Mouse (Mus musculus) forelimb bud, embryonic 11.5 days (tissue): ENCODE data around the gene 1700028J19Rik.
"Not testable (repeated sequence)": the region's sequence is repeated elsewhere in the genome, so short reads cannot be mapped to it uniquely, and the experiment has no call there.

Experiments used
- DNase-seq: peaks from one replicate; pipeline ENCODE4 v3.0.0-alpha.2; 2012; ENCODE audit warnings: low read depth, low spot score

Gene 1700028J19Rik

DNA sequence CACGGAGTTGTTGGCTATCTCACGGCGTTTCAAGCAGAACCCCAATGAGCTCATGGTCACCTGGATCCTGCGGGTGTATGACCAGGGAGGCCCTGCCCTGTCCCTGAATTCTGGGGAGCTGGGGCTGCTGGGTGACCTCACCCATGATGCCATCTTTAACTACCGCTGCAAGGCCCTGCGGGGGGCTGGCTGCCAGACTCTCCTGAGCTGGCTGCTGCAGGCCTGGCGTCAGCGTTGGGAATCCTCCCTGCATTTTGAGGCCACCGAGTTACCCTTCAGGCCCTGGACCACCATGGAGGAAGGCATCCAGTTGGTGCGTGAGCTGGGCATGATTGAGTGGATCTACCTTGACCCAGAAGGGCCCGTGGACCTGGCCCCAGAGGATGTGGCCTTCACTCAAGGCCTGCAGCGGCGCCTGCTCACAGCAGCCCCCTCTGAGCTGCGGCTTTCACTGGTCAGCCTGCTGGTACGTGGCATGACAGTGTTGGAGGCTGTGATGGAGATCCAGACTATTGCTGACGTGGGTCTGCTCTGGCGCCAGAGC is 4.3 kb upstream of the 1700028J19Rik start:
- DNase-seq = not testable (repeated sequence)

DNA sequence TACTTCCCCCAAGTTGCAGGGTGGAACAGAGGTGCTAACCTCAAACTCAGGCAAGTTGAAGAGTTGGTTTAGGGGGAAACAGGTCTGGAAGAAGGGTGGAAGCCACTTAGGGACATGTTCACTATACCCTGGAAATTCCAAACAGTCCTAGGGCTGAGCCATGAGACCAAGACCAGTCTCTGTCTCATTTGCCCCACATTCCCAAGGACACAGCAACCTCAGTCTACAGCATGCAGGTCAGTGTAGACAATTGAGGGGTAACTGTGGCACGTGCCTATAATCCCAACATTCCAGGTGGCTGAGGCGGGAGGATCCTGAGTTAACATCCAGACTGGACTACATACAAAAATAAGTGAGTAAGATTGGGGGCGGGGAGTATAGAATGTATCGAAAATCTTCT is 2.8 kb upstream of the 1700028J19Rik start:
- no peak for DNase-seq

DNA sequence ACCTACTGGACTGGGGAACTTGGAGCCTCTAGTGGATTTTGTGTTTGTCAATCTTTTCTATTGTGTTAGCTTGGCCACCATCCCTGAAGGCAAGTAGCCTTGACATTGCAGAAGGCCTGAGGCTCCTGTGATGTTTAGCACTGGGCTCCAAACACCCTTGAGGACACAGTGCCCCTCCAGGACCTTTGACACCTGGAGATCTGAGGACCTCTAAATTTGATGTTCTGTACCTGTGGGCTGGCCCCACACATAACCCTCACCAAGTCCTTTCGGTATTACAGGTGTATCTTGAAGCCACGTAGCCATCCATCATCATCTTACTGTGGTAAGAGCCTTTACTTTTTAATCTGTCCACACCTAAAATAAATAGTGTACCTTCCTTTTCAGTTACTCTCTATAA is 1.5 kb upstream of the 1700028J19Rik start:
- DNase-seq = no peak

DNA sequence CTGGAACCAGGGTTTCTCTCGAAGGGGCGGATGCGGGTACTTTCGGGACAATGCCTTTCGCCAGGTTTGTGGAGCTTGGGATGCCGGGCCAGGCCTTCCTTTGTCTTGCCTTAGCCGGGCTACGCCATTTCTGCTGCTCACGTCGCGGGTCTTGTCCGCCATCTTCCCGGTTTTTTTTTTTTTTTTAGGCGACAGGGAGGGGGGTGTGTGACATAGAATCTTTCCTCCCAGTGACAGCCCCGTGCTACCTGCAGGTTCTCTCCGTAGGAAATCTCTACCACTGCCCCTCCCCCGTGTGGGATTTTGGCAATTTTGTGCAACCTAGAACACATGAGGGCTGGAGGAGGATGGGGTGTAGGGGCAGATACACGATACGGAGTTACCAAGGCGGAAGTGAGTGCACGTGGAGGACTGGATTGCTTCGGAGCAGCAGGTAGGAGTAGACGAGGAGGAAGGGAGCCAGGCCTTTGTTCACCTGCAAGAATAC is 532 bp upstream of the 1700028J19Rik start:
- peak; percentile 54 for DNase-seq

DNA sequence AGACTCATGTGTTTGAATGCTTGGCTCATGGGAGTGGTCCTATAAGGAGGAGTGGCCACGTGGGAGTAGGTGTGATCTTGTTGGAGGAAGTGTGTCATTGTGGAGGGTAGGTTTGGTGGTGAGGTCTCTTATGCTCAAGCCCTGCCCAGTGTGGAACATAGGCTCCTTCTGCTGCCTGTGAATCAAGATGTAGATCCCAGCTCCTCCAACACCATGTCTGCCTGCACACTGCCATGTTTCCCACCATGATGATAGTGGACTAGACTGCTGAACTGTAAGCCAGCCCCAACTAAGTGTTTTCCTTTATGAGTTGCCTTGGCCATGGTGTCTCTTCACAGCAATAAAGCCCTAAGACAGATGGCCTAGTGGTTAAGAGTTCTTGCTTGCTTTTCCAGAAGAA is 2.4 kb downstream of the 1700028J19Rik start:
- DNase-seq = no peak

DNA sequence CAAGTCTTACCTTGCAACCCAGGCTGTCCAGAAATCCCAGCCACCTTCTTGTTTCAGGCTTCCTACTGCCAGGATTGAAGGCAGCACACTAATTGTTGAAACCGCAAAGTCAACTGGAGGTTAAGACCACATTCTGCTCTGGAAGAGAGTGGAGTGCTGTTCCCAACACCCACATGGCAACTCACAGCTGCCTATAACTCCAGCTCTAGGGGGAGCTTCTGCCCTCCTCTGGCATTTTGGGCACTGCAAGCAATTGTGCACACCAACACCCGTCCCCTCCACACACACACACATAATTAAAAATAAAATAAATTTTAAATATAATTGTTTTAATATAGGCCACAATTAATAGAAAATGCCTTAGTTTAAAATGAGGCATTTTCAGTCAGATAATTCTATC is 5.3 kb downstream of the 1700028J19Rik start:
- no peak for DNase-seq

DNA sequence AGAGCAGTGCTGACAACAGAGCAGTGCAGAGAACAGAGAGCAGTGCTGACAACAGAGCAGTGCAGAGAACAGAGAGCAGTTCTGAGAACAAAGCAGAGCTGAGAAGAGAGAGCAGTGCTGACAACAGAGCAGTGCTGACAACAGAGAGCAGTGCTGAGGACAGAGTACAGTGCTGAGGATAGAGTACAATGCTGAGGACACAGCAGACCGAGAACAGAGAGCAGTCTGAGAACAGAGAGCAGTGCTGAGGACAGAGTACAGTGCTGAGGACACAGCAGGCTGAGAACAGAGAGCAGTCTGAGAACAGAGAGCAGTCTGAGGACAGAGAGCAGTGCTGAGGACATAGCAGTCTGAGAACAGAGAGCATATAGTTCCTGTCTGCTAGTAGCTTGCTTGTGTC is 5.8 kb downstream of the 1700028J19Rik start:
- DNase-seq = no peak

DNA sequence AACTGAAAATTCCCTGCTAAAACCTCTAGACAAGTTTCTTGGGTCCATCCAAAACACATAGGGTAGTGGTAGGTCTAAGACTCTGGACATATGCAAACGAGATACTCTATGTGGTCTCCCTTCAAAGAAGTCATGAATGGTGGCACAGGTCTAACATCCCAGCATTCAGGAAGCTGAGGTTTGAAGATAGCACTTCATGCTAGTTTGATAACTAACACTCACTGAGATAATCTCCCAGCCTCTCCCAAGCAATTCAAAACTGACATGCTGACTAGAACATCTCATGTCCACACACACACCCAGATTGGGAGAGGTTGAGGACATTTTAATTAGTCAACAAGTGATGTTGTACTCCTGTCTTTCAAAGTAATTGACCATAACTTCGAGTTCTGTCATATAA is 6.6 kb downstream of the 1700028J19Rik start:
- no peak for DNase-seq

DNA sequence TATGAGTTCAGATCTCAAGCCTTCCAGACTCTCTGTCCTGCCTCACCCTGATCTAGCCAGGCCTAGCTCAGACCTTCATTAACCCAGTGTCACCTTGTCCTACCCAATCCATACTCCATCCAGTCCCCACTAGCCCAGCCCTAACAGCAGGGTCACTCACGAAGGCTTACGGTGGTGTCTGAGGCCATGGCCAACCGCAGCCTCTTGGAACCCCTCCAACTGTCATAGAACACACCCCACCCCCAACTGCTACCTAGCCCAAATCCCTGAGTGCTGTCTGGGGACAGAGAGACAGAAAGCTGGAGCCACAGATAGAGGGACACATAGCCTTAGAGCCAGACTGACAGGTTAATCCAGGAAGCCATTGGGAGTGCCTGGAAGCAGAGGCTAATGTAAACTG is 10.6 kb downstream of the 1700028J19Rik start, which contains the start of gene Gm36864:
Gm36864 (plus strand) TSS at position 269 of the 400 bp plus-strand sequence.
- DNase-seq = no peak

DNA sequence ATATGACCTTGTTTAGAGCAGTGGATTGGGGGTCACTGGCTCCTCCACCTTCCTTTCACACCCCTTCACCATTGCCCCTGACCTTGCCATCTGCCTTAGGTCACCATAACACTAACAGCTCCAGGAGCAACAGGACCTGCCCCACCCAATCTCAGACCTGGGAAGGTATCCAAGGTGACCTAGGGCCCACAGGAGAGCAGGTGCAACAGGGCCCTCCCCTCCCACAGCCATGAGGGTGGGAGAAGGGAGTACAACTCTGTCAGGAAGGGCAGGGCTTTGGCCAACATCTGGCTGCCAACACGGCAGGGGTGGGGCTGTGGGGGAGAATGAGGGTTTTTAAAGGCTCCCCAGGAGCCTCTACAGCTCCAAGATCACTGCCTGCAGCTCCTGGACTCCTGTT is 21.4 kb downstream of the 1700028J19Rik start, which contains the start of gene Klk1:
Klk1 (plus strand) TSS at position 285 of the 400 bp plus-strand sequence.
- no peak for DNase-seq

DNA sequence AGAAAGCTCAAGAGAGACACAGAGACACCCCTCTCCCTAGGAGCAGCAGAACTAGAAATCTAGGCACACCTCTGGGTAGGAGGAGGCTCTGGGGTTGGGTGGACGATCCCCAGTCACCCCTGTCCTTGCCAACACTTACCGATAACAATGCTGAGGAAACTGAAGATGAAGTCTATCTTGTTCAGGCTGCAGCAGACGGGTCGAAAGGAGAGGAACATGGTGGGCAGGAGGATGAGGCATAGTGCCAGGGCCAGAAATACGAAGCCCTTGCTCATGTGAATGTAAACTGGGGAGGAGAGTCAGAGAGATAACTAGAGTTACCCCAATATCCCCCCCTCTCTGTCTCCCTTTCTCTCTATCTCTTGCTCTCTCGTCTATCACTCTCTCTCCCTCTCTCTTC is 24.2 kb downstream of the 1700028J19Rik start:
- not testable (repeated sequence) for DNase-seq

DNA sequence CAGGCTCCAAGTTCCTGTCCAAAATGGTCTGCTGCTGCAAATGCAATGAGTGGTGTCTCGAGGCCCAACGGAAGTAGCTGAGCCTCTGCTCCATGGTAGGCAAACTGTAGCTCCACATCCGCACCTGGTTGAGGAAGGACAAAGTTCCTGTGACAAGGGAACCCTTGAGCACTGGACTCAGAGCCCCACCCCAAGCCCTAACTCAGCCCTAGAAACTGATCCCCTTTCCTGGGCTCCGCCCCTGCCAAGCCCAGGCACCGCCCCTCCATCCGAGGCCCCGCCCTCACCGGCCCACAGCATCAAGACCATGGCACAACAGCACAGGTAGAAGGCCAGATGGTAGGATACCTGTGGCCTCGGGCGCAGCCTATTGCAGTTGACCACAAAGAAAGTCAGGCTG is 24.9 kb downstream of the 1700028J19Rik start:
- not testable (repeated sequence) for DNase-seq

DNA sequence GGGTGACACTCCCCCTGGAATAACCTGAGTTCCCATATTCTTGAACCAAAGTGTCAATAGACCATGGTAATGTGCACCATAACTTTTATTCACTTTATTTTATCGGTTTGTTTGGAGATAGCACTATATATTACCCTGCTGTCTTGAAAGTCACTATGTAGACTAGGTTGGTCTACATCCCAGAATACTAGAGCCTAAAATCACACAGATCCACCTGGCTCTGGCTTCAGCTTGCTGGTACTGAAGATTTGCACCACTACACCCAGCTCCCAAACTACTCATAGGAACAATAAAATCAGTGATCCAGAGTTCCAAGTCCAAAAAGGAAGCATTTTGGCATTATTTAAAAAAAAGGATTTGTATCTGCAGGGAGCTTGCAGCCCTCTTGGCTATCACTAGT is 30.9 kb downstream of the 1700028J19Rik start, which contains the start of gene Klk1b5:
Klk1b5 (plus strand) TSS at position 301 of the 400 bp plus-strand sequence.
- no peak for DNase-seq

DNA sequence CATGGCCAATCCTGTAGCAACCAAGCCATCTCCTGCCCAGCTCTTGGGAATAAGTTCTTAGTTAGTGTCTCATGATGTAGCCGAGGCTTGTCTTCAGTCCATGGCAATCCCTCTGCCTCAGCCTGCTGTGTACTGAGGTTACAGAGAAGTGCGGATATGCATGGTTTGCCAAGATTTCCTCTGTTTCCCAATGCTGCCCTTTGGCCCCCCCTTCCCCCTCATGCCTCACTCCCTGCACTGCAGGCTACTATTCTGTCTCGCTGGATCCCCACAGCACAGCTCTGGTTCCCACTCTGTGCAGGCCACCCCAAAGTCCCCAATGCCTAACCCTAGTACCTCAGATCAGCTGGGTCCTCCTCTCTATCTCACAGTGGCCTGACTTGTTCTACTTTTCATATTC is 38.2 kb downstream of the 1700028J19Rik start:
- no peak for DNase-seq

DNA sequence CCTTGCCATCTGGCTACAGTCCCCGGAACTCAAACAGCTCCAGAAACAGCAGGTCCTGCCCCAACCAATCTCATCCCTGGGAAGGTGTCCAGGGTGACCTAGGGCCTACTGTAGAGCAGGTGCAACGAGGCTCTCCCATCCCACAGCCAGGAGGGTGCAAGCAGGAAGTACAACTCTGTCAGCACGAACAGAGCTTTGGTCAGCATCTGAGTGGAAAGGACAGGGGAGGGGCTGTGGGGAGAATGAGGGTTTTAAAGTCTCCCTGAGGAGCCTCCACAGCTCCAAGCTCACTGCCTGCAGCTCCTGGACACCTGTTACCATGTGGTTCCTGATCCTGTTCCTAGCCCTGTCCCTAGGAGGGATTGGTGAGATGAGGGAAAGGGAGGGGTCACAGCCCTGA is 39.4 kb downstream of the 1700028J19Rik start, which contains the start of gene Klk1b4:
Klk1b4 (plus strand) TSS at position 301 of the 400 bp plus-strand sequence.
- DNase-seq = not testable (repeated sequence)

DNA sequence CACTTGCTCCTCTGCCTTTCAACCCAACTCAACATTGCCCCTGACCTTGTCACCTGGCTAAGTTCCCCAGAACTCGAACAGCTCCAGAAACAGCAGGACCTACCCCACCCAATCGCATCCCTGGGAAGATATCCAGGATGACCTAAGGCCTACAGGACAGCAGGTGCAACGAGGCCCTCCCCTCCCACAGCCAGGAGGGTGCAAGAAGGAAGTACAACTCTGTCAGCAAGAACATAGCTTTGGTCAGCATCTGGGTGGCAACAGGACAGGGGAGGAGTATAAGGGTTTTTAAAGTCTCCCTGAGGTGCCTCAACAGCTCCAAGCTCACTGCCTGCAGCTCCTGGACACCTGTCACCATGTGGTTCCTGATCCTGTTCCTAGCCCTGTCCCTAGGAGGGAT is 48.6 kb downstream of the 1700028J19Rik start, which contains the start of gene Klk1b3:
Klk1b3 (plus strand) TSS at position 301 of the 400 bp plus-strand sequence.
- DNase-seq = no peak

DNA sequence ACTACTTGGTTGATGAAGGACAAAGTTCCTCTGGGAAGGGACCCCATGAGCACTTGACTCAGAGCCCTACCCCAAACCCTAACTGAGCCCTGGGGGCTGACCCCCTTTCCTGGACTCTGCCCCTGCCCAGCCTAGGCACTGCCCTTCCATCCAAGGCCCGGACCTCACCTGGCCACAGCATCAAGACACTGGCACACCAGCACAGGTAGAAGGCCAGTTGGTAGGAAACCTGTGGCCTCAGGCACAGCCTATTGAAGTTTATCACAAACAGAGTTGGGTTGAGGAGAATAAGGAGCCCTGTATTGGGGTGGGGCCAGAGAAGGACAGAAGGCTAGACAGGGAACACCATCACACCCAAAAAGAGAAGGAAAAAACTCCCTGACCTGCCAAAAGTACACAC is 53.0 kb downstream of the 1700028J19Rik start:
- not testable (repeated sequence) for DNase-seq

DNA sequence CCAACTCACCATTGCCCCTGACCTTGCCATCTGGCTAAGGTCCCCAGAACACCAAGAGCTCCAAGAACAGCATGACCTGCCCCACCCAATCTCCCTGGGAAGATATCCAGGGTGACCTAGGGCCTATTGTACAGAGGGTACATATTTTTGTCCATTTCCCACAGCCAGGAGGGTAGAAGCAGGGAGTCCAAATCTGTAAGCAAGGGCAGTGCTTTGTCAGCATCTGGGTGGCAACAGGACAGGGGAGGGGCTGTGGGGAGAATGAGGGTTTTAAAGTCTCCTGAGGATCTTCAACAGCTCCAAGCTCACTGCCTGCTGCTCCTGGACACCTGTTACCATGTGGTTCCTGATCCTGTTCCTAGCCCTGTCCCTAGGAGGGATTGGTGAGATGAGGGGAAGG is 58.6 kb downstream of the 1700028J19Rik start, which contains the start of gene Klk1b24:
Klk1b24 (plus strand) TSS at position 301 of the 400 bp plus-strand sequence.
- not testable (repeated sequence) for DNase-seq

DNA sequence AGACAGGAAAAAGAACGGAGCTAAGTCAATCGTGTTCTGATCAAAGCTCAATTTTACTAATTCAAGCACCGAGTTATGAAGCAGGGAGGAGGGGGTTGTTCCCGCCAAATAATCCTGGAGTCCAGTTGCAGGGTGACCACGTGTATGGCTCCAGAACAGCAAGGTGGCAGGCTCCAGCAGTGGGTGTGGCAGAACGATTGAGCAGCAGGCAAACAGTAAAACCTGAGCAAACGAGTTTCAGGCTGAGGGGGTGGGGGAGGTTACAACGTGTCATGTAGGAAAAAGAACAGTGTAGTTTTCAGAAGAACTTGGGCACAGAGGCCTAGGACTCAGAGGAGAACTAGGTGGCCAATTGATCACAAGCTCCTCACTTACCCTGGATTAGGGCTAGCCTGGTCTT is 60.0 kb downstream of the 1700028J19Rik start:
- not testable (repeated sequence) for DNase-seq
